Mouse (Mus musculus) embryo, embryonic 11 days (tissue): ENCODE measurements at regions not wholly inside any gene's neighbourhood (a gene's known extent, or its start where the extent isn't known, plus 50 kb on each side); places are given as distances from the start of the nearest gene placed in this dataset.
"Not testable (repeated sequence)": the region's sequence is repeated elsewhere in the genome, so short reads cannot be mapped to it uniquely, and the experiment has no call there.

Source experiments
- DNase-seq: peaks from one replicate; pipeline ENCODE4 v3.0.0-alpha.2; 2015

GRCm38 (mm10) chr13:39566491-39566890 lies 605.8 kb upstream of the Slc35b3 start:
- DNase-seq = no peak

- DNase-seq = peak; percentile 54
Measured at GRCm38 (mm10) chr13:39537724-39538440, 577.2 kb upstream of the Slc35b3 start.

DNA sequence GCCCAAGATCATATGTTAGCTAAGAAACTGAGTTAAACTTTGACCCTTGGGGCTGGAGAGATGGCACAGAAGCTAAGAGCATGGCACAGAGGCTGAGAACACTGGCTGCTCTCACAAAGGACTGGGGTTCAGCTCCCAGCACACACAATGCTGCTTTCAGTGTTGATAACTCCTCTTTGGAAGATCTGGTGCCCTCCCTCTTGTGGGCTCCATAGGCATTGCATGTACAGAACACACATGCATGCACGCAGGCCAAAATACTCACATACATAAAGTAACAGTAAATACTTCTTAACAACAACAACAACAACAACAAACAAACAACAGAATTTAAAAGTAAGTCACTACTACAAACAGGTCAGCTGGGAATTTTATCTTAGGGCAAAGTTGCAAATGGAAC lies 565.8 kb upstream of the Slc35b3 start:
- DNase-seq = peak; percentile 17

- DNase-seq = peak; percentile 87
Measured at GRCm38 (mm10) chr13:39523856-39524301, 563.2 kb upstream of the Slc35b3 start.

DNA sequence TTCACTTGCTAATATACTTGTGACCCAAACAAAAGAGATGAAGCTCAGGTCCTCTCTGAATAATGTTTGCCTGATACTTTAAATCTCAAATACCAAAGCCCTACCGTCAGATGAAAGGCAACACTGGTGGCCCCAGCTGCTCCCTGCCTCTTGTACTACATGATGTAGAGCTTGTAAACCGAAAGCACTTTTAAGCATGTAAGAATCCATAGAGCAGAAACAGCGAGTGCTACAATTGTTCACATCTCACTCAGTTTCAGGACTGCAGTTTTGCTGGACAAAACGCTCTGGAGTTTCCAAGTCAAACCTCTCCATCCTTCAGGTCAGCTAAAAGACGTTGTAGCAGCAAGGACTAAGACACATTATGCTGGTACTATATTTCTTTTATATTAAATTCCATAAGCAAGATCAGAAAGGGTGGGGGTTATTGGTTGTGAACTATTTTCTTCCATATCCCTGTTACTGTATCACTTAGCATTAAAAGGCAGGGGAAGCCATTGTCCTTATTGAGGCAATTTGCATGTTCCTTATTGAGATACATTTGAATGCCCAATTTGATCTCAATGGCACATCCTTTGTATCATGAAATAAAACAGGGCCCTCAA lies 562.7 kb upstream of the Slc35b3 start:
- peak; percentile 38 for DNase-seq

- no peak for DNase-seq
Measured at GRCm38 (mm10) chr13:39520846-39521245, 560.2 kb upstream of the Slc35b3 start.

DNA sequence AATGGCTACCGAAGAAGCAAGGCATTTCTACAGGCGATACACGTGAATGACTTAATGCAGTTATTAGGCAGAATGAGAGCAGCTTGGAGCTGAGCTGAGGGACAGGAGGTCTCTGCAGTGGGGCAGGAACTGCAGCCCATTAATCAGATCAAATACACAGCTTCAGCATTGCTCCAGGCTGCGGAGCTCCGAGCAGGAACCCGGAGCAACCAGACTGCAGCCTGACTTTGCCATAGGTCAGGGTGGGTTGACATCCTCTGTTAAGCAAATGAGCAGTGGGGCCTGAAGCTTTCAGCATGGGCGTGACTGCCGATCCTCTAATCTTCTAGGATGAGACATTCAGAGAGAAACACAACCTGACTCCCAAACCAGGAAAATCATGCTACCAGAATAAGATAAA lies 555.4 kb upstream of the Slc35b3 start:
- DNase-seq = peak; percentile 41

GRCm38 (mm10) chr13:39489806-39490205 lies 529.1 kb upstream of the Slc35b3 start:
- no peak for DNase-seq

DNA sequence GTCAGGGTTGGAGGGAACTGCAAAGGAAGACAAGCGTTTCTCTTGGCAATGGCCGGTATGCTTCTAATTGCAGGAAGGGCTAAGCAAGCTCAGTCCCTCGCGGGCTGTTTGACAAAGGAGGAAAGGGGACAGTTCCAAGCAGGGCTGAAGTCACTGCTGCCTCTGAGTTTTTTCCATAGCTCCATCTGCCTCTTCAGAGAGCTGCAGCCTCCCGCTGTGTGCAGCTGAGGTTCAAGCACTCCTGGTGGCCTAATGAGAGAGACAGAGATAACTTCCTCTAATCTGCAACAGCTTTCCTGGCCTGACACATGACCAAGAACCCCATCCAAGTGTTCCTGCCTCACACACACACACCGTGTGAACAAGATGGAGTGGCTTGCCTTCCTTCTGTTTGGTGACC lies 511.9 kb upstream of the Slc35b3 start:
- DNase-seq = no peak

DNA sequence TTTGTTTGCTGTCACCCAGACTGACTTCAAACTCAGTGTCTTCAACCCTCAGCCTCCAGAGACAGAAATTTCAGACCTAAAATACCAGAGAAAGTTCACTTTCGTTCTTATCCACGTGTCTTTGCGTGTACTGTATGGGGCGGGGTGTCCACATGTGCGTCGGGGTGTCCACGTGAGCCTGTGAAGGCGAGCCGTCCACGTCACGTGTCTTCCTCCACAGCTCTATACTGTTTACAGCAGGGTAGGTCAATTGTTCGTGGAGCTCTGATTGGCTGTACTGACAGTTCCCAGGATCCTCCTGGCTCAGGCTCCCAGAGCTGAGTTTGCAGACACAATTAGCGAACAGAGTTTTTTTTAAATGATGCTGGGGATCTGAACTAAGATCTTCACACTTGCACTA lies 481.1 kb upstream of the Slc35b3 start:
- DNase-seq = no peak

- DNase-seq = peak; percentile 75
Measured at GRCm38 (mm10) chr13:39440907-39441306, 480.2 kb upstream of the Slc35b3 start.

DNA sequence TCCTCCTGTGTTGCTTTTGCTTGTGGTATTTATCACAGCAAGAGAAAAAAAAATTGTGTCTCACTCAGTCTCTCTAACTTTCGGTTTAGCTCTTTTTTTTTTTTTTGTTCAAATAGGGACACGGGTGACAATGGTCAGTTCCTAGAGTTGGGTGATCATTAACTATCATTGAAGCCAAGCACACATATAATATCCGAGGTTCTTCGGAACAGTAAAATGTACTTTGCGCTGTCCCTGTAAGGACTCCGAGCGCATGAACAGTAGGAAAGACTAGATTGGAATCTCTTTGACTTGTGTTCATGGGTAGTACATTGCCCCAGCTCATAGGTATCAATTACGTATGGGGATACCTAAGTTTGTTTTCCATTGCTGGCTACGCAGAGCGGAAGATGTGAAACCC lies 479.7 kb upstream of the Slc35b3 start:
- DNase-seq = no peak

- no peak for DNase-seq
Measured at GRCm38 (mm10) chr13:39427996-39428395, 467.3 kb upstream of the Slc35b3 start.

- DNase-seq = no peak
Measured at GRCm38 (mm10) chr13:39425944-39426343, 465.3 kb upstream of the Slc35b3 start.

GRCm38 (mm10) chr13:39418127-39418526 lies 457.5 kb upstream of the Slc35b3 start:
- DNase-seq = peak; percentile 52

- peak; percentile 10 for DNase-seq
Measured at GRCm38 (mm10) chr13:39411471-39412251, 451.0 kb upstream of the Slc35b3 start.

DNA sequence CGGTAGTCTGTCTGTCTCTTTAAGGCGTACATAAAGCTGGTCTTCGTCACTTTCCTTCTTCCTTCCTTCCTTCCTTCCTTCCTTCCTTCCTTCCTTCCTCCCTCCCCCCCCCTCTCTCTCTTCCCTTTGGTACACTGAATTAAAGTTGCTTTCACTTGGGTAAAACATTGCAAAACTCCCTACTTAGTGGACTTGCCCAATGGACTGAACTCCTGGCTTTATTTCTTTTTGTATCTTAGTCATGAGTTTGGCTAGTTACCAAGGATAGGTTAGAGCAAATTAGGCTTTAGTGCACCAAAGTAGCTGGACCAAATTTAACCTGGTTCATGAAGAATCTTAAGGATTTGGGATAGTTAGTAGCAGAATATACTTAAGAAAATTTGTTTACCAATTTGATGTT lies 431.9 kb upstream of the Slc35b3 start:
- no peak for DNase-seq

DNA sequence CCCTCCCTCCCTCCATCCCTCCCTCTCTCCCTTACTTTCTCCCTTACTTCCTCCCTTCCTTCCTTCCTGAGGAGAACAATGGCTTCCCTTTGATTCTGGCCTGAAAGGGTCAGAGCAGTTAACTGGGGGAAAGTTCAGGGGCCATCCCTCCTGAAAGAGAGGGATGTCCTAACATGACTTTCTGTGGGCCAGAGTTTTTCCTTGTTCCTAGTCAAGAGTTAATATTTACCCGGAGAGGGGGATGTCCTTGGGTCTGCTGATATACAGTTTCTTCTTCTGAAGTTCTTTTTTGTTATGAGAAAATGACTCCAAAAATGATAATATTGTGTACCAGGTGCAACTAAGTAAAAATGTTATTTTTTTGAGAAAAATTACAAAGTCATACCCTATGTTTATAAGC lies 431.5 kb upstream of the Slc35b3 start:
- DNase-seq = not testable (repeated sequence)

DNA sequence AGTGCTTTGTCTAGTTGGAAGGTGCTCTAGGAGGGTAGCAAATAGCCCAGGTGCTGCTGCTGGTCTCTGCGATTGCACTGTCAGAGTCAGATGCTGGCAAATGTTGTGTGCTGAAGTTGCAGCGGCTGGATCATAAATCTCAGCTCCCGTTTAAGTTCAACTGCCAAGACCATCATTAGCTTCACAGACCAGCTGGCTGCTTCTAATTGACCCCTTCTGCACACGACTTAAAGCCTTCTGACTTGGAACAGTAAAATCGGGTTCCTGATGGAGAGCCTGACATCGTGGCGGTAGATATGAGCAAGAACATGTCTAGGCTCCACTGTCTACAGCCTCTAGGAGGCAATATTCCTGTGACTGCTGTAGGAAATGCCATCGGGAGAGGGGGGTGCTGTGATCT lies 416.0 kb upstream of the Slc35b3 start:
- peak; percentile 25 for DNase-seq

DNA sequence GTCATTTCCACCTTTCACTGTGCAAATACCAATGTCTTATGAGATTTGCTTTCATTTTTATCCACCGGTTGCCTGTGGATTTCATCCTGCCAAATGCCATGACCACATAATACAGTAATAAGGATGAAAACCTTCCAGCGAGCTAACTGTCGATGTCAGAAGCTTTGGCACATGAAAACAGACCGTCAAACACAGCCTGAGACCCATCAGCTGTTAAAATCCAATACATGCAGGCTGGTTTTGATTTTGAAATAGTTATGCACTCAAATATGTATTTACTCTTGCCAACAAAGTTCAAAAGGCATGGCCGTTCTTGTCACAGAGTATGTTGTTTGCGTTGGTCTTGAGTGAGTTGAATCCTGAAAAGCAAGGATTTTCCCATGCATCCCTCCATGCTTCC lies 415.6 kb upstream of the Slc35b3 start:
- DNase-seq = no peak

GRCm38 (mm10) chr13:39372565-39372964 lies 411.9 kb upstream of the Slc35b3 start:
- DNase-seq = no peak

DNA sequence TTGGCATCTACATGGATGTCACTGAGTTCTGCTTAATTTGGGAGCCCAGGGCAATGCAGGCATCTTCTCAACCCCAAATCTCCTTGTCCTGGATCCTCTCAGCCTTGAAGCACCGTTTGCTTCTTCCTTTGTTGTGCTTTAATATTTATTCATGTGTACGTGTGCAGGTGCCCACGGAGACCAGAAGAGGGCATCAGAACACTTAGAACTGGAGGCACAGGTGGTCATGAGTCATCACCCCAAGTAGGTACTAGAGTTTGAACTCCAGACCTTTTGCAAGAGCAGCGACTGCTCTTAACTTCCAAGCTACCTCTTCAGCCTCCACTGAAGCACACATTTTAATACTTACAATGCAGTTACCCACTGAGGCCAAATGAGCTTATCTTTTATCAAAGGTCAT lies 403.0 kb upstream of the Slc35b3 start:
- DNase-seq = no peak

DNA sequence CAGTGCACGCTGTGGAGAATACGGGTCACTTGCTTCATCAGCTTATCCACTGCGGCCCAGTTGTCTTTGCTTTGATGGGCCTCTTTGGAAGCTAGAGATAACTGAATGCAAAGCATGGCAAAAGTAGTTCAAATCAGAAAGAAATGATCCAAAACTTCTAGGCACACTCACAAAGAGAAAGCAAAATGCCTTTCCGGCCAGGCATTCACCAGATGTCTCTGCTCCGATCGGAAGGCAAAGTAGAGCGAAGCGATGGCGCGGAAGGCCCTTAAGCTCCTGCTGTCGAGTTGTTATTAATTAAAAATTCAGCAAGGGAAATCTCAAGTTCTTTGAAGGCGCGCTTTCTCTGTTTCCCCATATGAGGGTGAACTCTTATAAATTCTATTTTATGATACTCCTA lies 401.9 kb upstream of the Slc35b3 start:
- DNase-seq = no peak

DNA sequence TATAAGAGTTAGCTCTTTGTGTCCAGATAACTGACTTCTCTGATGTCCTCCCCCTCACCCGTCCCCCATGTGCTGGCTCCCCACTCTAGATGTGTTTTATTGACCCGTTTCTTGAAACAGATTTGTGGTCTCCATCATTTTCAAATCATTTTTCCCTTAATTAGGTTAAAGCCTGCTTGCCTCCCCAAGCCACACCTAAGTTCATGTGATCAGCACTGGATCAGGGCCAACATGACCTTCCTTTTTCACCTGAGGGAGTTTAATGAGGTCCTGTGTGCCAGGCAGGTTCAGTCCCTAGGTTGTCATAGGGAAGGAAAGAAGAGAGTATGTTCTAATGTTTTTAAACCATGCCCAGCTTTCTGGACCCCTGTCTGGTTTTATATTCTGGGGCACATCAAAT lies 390.9 kb upstream of the Slc35b3 start:
- no peak for DNase-seq
